Mouse (Mus musculus) ES-Bruce4 (cell line): ENCODE results near the gene Tmem202.

Experiments
- CTCF ChIP-seq: IDR thresholded peaks from one replicate; pipeline ENCODE4 v1.8.1; 2011; ENCODE audit warnings: low read depth, low read length
- EP300 ChIP-seq: IDR thresholded peaks from 2 replicates; pipeline ENCODE4 v1.6.1; 2011; ENCODE audit warnings: low read depth, low read length; ENCODE audit not compliant: insufficient read depth
- POLR2A ChIP-seq: IDR thresholded peaks from one replicate; pipeline ENCODE4 v1.8.1; 2011; ENCODE audit warnings: low read length; ENCODE audit not compliant: insufficient read depth

DNA sequence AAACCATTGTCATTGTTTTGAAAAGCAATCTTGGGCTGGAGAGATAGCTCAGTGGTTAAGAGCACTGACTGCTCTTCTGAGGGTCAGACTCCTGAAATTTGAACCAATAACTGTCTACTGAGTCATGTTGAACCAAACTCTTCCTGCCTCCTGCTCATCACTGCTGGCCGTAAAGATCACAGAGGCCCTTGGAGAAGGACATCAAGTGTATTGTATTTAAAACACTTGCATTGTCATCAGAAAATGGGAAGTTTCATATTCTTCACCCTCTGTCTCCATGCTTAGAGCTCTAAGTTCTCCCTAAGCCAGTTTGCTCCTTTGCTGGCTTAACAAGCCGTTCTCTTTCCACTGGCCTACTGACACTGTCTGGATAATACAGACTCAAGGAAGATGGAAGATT lies 11.4 kb downstream of the Tmem202 start:
- TF ChIP-seq CTCF (no peak), EP300 (no peak), POLR2A (no peak)
